Mouse (Mus musculus): ENCODE measurements at regions not wholly inside any gene's neighbourhood (a gene's known extent, or its start where the extent isn't known, plus 50 kb on each side); places are given as distances from the start of the nearest gene placed in this dataset.
A peak's percentile ranks its signal among the peaks of the same experiment; 100 is the strongest.

- no peak for DNase-seq (ENCODE audit: low read depth, low spot score)
These were observed 105.0 kb downstream of the Dyrk2 start for GRCm38 (mm10) chr10:118765051-118765450.

GRCm38 (mm10) chr10:118765544-118766441 is 104.2 kb downstream of the Dyrk2 start:
- DNase-seq (ENCODE audit: low read depth, low spot score): no peak

GRCm38 (mm10) chr10:118766826-118767225 is 103.2 kb downstream of the Dyrk2 start:
- DNase-seq (ENCODE audit: low read depth, low spot score): no peak

GRCm38 (mm10) chr10:118769751-118770150 is 100.3 kb downstream of the Dyrk2 start:
- DNase-seq (ENCODE audit: low read depth, low spot score): no peak

GRCm38 (mm10) chr10:118778656-118779055 is 91.4 kb downstream of the Dyrk2 start:
- DNase-seq (ENCODE audit: low read depth, low spot score): no peak

- no peak for DNase-seq (ENCODE audit: low read depth, low spot score)
These were observed 89.0 kb downstream of the Dyrk2 start for GRCm38 (mm10) chr10:118780831-118781569.

GRCm38 (mm10) chr10:118781811-118782232 is 88.2 kb downstream of the Dyrk2 start:
- DNase-seq (ENCODE audit: low read depth, low spot score): no peak

GRCm38 (mm10) chr10:118782646-118783045 is 87.4 kb downstream of the Dyrk2 start:
- no peak for DNase-seq (ENCODE audit: low read depth, low spot score)

GRCm38 (mm10) chr10:118787280-118787690 is 82.7 kb downstream of the Dyrk2 start:
- DNase-seq (ENCODE audit: low read depth, low spot score): no peak

GRCm38 (mm10) chr10:118792352-118793100 is 77.5 kb downstream of the Dyrk2 start:
- DNase-seq (ENCODE audit: low read depth, low spot score): no peak

- DNase-seq (ENCODE audit: low read depth, low spot score): no peak
These were observed 76.2 kb downstream of the Dyrk2 start for GRCm38 (mm10) chr10:118793794-118794193.

GRCm38 (mm10) chr10:118794395-118795060 is 75.5 kb downstream of the Dyrk2 start:
- peak; percentile 24 for DNase-seq (ENCODE audit: low read depth, low spot score)

GRCm38 (mm10) chr10:118795061-118795407 is 75.0 kb downstream of the Dyrk2 start:
- DNase-seq (ENCODE audit: low read depth, low spot score): peak; percentile 29

- DNase-seq (ENCODE audit: low read depth, low spot score): no peak
These were observed 73.5 kb downstream of the Dyrk2 start for GRCm38 (mm10) chr10:118796512-118796911.

GRCm38 (mm10) chr10:118797256-118797655 is 72.8 kb downstream of the Dyrk2 start:
- no peak for DNase-seq (ENCODE audit: low read depth, low spot score)

- DNase-seq (ENCODE audit: low read depth, low spot score): no peak
These were observed 70.2 kb downstream of the Dyrk2 start for GRCm38 (mm10) chr10:118799767-118800166.

GRCm38 (mm10) chr10:118803922-118804557 is 66.0 kb downstream of the Dyrk2 start:
- DNase-seq (ENCODE audit: low read depth, low spot score): no peak

- DNase-seq (ENCODE audit: low read depth, low spot score): no peak
These were observed 65.4 kb downstream of the Dyrk2 start for GRCm38 (mm10) chr10:118804574-118804973.

Measured in 3T3-L1 (cell line).